Mouse (Mus musculus) heart, embryonic 16.5 days (tissue): ENCODE data around the gene Gm10320. TPM values are rescaled to one million over a fixed set of nuclear protein-coding genes. Genes with fewer than 3 reads are reported as not detected.

ENCODE experiments used
- ATAC-seq: fragments of 200-750 bp; cut with Nextera tagmentation; replicated peaks from 2 replicates; pipeline ENCODE4 v1.8.0; 2017; ENCODE audit warnings: moderate number of reproducible peaks; ENCODE audit not compliant: insufficient read depth, low FRiP score; ENCODE audit errors: extremely low read depth
- H3K27ac ChIP-seq: fragments of 300-500 bp; sonication (generic); 2 replicates; pipeline ENCODE4 v1.5.1; 2014; ENCODE audit warnings: mild to moderate bottlenecking, low read length, control low read depth, moderate library complexity
- H3K27me3 ChIP-seq: fragments of 300-500 bp; sonication (generic); 2 replicates; pipeline ENCODE4 v1.6.1; 2014; ENCODE audit warnings: low read length, mixed read lengths; ENCODE audit not compliant: control insufficient read depth, insufficient read depth
- H3K36me3 ChIP-seq: fragments of 300-500 bp; sonication (generic); 2 replicates; pipeline ENCODE4 v1.6.1; 2014; ENCODE audit not compliant: control insufficient read depth, insufficient read depth
- H3K4me1 ChIP-seq: fragments of 300-500 bp; sonication (generic); 2 replicates; pipeline ENCODE4 v1.6.1; 2014; ENCODE audit warnings: low read length, mixed read lengths; ENCODE audit not compliant: control insufficient read depth, insufficient read depth
- H3K4me2 ChIP-seq: fragments of 300-500 bp; sonication (generic); 2 replicates; pipeline ENCODE4 v1.6.1; 2014; ENCODE audit warnings: low read depth, mild to moderate bottlenecking, control low read depth, low read length
- H3K4me3 ChIP-seq: fragments of 300-500 bp; sonication (generic); 2 replicates; pipeline ENCODE4 v1.5.1; 2014; ENCODE audit warnings: mild to moderate bottlenecking, control low read depth, low read length
- H3K9ac ChIP-seq: fragments of 300-500 bp; sonication (generic); 2 replicates; pipeline ENCODE4 v1.6.1; 2014; ENCODE audit warnings: low read length, control low read depth
- H3K9me3 ChIP-seq: fragments of 300-500 bp; sonication (generic); replicated peaks from 2 replicates; pipeline ENCODE4 v1.6.1; 2016; ENCODE audit warnings: low read length; ENCODE audit not compliant: control insufficient read depth
- WGBS: fragments of 180-500 bp; shearing (Covaris S2); extraction: QIAGEN DNeasy Blood & Tissue Kit; methylation state at CpG from one replicate; pipeline ENCODE4 v1.1.7; 2014; 5-methylcytosine and 5-hydroxymethylcytosine counted together
- polyA plus RNA-seq: library from polyadenylated mRNA; unstranded; fragments of >200 nt; fragmentation: Nextera tagmentation; extraction: Ambion mirVana; gene quantifications from 2 replicates; pipeline ENCODE4 v1.2.1, GENCODE M21; 2015

The Gm10320 gene
- polyA plus RNA-seq, 1 experiment from 2014 or later, result 1.9 TPM

- no peak overlapping the region for H3K9ac ChIP-seq
- no peak overlapping the region for H3K27ac ChIP-seq
- H3K4me3 ChIP-seq, result no peak overlapping the region
- WGBS, result 24% methylated on average over 6 of the region's 6 CpGs
- H3K9me3 ChIP-seq, result no peaks in the 10 kb centered on the region
- H3K4me1 ChIP-seq, result peaks cover 13% of the 10 kb centered on the region
- peaks cover 70% of the 10 kb centered on the region for H3K27me3 ChIP-seq
- H3K36me3 ChIP-seq, result no peaks in the 10 kb centered on the region
- no peak overlapping the region for H3K4me2 ChIP-seq
- no peak for ATAC-seq
Measured at GRCm38 (mm10) chr13:98505989-98506388, 14.2 kb upstream of the Gm10320 start.

DNA sequence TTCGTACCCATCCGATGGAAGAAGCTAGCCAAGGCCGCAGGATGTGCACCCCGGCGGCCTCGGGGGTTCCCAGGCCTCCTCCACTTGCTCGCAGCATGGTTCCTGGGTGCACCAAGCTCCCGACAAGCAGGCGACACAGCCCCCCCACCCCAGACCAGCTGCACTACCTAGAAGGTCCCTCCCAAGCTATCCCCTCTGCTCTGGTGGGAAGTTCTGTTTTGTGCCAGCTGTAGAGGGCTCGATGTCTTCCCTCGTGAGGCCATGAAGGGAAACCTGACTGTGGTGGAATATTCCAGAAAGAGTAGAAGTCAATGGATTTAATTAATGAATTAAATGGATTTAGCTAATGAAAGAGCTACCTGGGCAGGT is 13.7 kb upstream of the Gm10320 start:
- no peak overlapping the region for H3K4me2 ChIP-seq
- no peak for ATAC-seq
- H3K4me1 ChIP-seq, result peaks cover 13% of the 10 kb centered on the region
- 11% methylated on average over 11 of the region's 11 CpGs for WGBS
- no peaks in the 10 kb centered on the region for H3K36me3 ChIP-seq
- H3K27me3 ChIP-seq, result peaks cover 75% of the 10 kb centered on the region
- no peak overlapping the region for H3K27ac ChIP-seq
- no peaks in the 10 kb centered on the region for H3K9me3 ChIP-seq
- H3K9ac ChIP-seq, result no peak overlapping the region
- no peak overlapping the region for H3K4me3 ChIP-seq

- Histone ChIP-seq H3K9me3 (no peaks in the 10 kb centered on the region), H3K9ac (no peak overlapping the region), H3K4me1 (peaks cover 13% of the 10 kb centered on the region), H3K27me3 (peaks cover 81% of the 10 kb centered on the region), H3K27ac (no peak overlapping the region), H3K36me3 (no peaks in the 10 kb centered on the region), H3K4me2 (peak overlapping the region; percentile 61), H3K4me3 (peak overlapping the region; percentile 45)
- WGBS, result 1% methylated on average over 50 of the region's 51 CpGs
- ATAC-seq, result peak; percentile 18; the same call in 1 of the 2 replicates
Measured at GRCm38 (mm10) chr13:98504661-98505488, 13.1 kb upstream of the Gm10320 start.

DNA sequence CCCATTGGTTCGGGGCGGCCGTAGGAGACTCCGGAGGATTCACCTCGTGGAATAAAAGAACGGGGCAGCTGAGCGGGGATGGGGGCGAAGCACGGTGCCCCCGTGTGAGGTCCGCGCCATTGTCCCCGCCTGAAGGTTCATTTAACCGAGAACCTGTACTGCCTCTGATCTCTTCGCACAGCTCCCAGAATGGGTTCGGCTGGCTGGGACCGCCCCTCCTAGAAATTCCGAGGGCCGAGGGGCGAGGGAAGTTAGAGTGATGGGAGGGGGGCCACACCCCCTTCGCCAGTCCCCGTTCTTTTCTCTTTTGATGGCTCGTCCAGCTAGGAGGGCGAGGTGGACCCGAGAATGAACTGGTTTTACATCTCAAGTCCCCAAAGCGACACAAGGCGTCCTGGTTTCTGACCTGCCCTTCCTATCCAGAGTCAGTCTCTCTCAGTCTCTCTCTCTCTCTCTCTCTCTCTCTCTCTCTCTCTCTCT is 12.4 kb upstream of the Gm10320 start:
- H3K27me3 ChIP-seq, result peaks cover 82% of the 10 kb centered on the region
- no peaks in the 10 kb centered on the region for H3K36me3 ChIP-seq
- WGBS, result 2% methylated on average over 27 of the region's 27 CpGs
- H3K4me3 ChIP-seq, result peak overlapping the region; percentile 30
- H3K9me3 ChIP-seq, result no peaks in the 10 kb centered on the region
- ATAC-seq, result no peak
- no peak overlapping the region for H3K27ac ChIP-seq
- H3K9ac ChIP-seq, result no peak overlapping the region
- peak overlapping the region; percentile 61 for H3K4me2 ChIP-seq
- peaks cover 13% of the 10 kb centered on the region for H3K4me1 ChIP-seq

GRCm38 (mm10) chr13:98503601-98504000 is 11.8 kb upstream of the Gm10320 start:
- 2% methylated on average over 8 of the region's 8 CpGs for WGBS
- no peak overlapping the region for H3K4me3 ChIP-seq
- no peak overlapping the region for H3K4me2 ChIP-seq
- H3K4me1 ChIP-seq, result peaks cover 13% of the 10 kb centered on the region
- no peaks in the 10 kb centered on the region for H3K9me3 ChIP-seq
- no peak overlapping the region for H3K27ac ChIP-seq
- no peaks in the 10 kb centered on the region for H3K36me3 ChIP-seq
- peaks cover 87% of the 10 kb centered on the region for H3K27me3 ChIP-seq
- no peak overlapping the region for H3K9ac ChIP-seq
- no peak for ATAC-seq

- H3K4me2 ChIP-seq, result peak overlapping the region; percentile 46
- H3K36me3 ChIP-seq, result no peaks in the 10 kb centered on the region
- 2% methylated on average over 27 of the region's 27 CpGs for WGBS
- H3K27me3 ChIP-seq, result peaks cover 87% of the 10 kb centered on the region
- no peaks in the 10 kb centered on the region for H3K9me3 ChIP-seq
- H3K4me1 ChIP-seq, result peaks cover 13% of the 10 kb centered on the region
- no peak overlapping the region for H3K27ac ChIP-seq
- no peak overlapping the region for H3K9ac ChIP-seq
- H3K4me3 ChIP-seq, result peak overlapping the region; percentile 33
- no peak for ATAC-seq
Measured at GRCm38 (mm10) chr13:98502813-98503341, 11.1 kb upstream of the Gm10320 start.

DNA sequence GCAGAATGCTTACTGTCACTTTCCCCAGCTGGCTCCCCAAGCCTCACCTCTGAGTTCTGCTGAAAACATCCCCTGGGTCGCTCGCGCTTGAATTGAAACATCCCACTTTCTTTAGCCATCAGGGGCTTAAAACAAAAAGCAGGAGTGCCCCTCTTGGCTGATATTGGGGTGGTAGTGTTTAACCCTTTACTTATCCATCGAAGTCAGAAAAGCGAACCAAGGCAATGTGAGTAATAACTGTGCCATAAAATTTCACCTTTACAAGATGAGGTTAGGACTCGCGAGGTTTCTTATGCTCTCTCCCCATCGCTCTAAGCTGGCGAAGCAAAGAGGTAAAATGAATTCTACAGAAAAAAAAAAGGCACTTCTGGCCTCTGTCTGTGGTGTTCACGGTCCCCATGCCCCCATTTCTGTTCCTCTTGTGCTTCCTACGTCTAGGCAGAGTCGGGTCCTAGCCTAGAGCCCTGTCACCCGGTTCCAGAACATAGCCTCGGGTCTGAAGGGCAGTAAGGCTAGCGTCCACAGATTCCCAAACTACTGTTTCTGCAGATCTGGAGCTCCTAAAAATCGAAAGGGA is 10.5 kb upstream of the Gm10320 start:
- no peak for ATAC-seq
- Histone ChIP-seq H3K27me3 (peaks cover 87% of the 10 kb centered on the region), H3K36me3 (no peaks in the 10 kb centered on the region), H3K4me1 (peaks cover 13% of the 10 kb centered on the region), H3K4me2 (peak overlapping the region; percentile 46), H3K4me3 (peak overlapping the region; percentile 33), H3K27ac (no peak overlapping the region), H3K9ac (no peak overlapping the region), H3K9me3 (no peaks in the 10 kb centered on the region)
- WGBS, result 5% methylated on average over 16 of the region's 16 CpGs

GRCm38 (mm10) chr13:98501321-98501720 is 9.5 kb upstream of the Gm10320 start:
- no peaks in the 10 kb centered on the region for H3K36me3 ChIP-seq
- no peaks in the 10 kb centered on the region for H3K9me3 ChIP-seq
- H3K27ac ChIP-seq, result no peak overlapping the region
- 10% methylated on average over 6 of the region's 6 CpGs for WGBS
- peaks cover 13% of the 10 kb centered on the region for H3K4me1 ChIP-seq
- H3K4me3 ChIP-seq, result no peak overlapping the region
- peaks cover 81% of the 10 kb centered on the region for H3K27me3 ChIP-seq
- ATAC-seq, result no peak
- H3K9ac ChIP-seq, result no peak overlapping the region
- H3K4me2 ChIP-seq, result no peak overlapping the region
